Mouse (Mus musculus): Measurements from ENCODE around the gene Tmem235.

Tmem235 gene

GRCm38 (mm10) chr11:117864805-117865204 is 4.3 kb downstream of the Tmem235 start:
- no peak for DNase-seq (ENCODE audit: low read depth in 1 of 2, low spot score in 2 of 2)

GRCm38 (mm10) chr11:117865988-117866387 is 5.4 kb downstream of the Tmem235 start:
- DNase-seq (ENCODE audit: low read depth in 1 of 2, low spot score in 2 of 2), result no peak

GRCm38 (mm10) chr11:117870688-117871365 is 10.3 kb downstream of the Tmem235 start:
- DNase-seq (ENCODE audit: low read depth in 1 of 2, low spot score in 2 of 2), result peak; percentile 27 to 64

GRCm38 (mm10) chr11:117871376-117871775 is 10.8 kb downstream of the Tmem235 start:
- no peak for DNase-seq (ENCODE audit: low read depth in 1 of 2, low spot score in 2 of 2)

- no peak for DNase-seq (ENCODE audit: low read depth in 1 of 2, low spot score in 2 of 2)
These were observed 11.5 kb downstream of the Tmem235 start for GRCm38 (mm10) chr11:117871911-117872584.

GRCm38 (mm10) chr11:117872861-117873608 is 12.5 kb downstream of the Tmem235 start, which contains the start of gene Tha1:
Tha1 (minus strand) TSS chr11:117873481.
- DNase-seq (ENCODE audit: low read depth in 1 of 2, low spot score in 2 of 2), result peak in 1 of 2 experiments; percentile 36

GRCm38 (mm10) chr11:117874419-117874818 is 13.9 kb downstream of the Tmem235 start:
- no peak for DNase-seq (ENCODE audit: low read depth in 1 of 2, low spot score in 2 of 2)

- DNase-seq (ENCODE audit: low read depth in 1 of 2, low spot score in 2 of 2), result no peak
These were observed 15.1 kb downstream of the Tmem235 start for GRCm38 (mm10) chr11:117875681-117876080.

GRCm38 (mm10) chr11:117877917-117878745 is 17.6 kb downstream of the Tmem235 start:
- DNase-seq (ENCODE audit: low read depth in 1 of 2, low spot score in 2 of 2), result no peak

- peak in 1 of 2 experiments; percentile 29 for DNase-seq (ENCODE audit: low read depth in 1 of 2, low spot score in 2 of 2)
These were observed 18.3 kb downstream of the Tmem235 start for GRCm38 (mm10) chr11:117878892-117879291.

GRCm38 (mm10) chr11:117879676-117880075 is 19.1 kb downstream of the Tmem235 start:
- no peak for DNase-seq (ENCODE audit: low read depth in 1 of 2, low spot score in 2 of 2)

GRCm38 (mm10) chr11:117880336-117880976 is 19.9 kb downstream of the Tmem235 start:
- no peak for DNase-seq (ENCODE audit: low read depth in 1 of 2, low spot score in 2 of 2)

GRCm38 (mm10) chr11:117880977-117881358 is 20.4 kb downstream of the Tmem235 start:
- DNase-seq (ENCODE audit: low read depth in 1 of 2, low spot score in 2 of 2), result no peak

- no peak for DNase-seq (ENCODE audit: low read depth in 1 of 2, low spot score in 2 of 2)
These were observed 21.2 kb downstream of the Tmem235 start for GRCm38 (mm10) chr11:117881787-117882186.

GRCm38 (mm10) chr11:117882208-117882607 is 21.7 kb downstream of the Tmem235 start:
- DNase-seq (ENCODE audit: low read depth in 1 of 2, low spot score in 2 of 2), result no peak

GRCm38 (mm10) chr11:117886000-117886399 is 25.4 kb downstream of the Tmem235 start:
- DNase-seq (ENCODE audit: low read depth in 1 of 2, low spot score in 2 of 2), result no peak

GRCm38 (mm10) chr11:117888168-117888852 is 27.8 kb downstream of the Tmem235 start:
- no peak for DNase-seq (ENCODE audit: low read depth in 1 of 2, low spot score in 2 of 2)

GRCm38 (mm10) chr11:117888853-117889822 is 28.6 kb downstream of the Tmem235 start:
- no peak for DNase-seq (ENCODE audit: low read depth in 1 of 2, low spot score in 2 of 2)

GRCm38 (mm10) chr11:117889887-117890340 is 29.4 kb downstream of the Tmem235 start:
- DNase-seq (ENCODE audit: low read depth in 1 of 2, low spot score in 2 of 2), result no peak

Data from monocyte, adult 2 months (primary cell).